Mouse (Mus musculus): Measurements from ENCODE around the gene Ankrd61. TPM values are rescaled to one million over a fixed set of nuclear protein-coding genes. Genes with fewer than 3 reads are reported as not detected.
A peak's percentile ranks its signal among the peaks of the same experiment; 100 is the strongest.

The Ankrd61 gene
- polyA plus RNA-seq, 1 experiment from 2014 or later, result 0.55 TPM

- Histone ChIP-seq H3K9ac (replicated peaks) (no peak overlapping the region), H3K9me3 (no peaks in the 10 kb centered on the region), H3K27me3 (no peaks in the 10 kb centered on the region), H3K27ac (replicated peaks) (no peak overlapping the region), H3K4me1 (no peaks in the 10 kb centered on the region), H3K36me3 (peaks cover 76% of the 10 kb centered on the region), H3K4me2 (replicated peaks) (no peak overlapping the region), H3K4me3 (no peak overlapping the region)
- ATAC-seq (replicated peaks), result no peak
- WGBS, result 93% methylated on average over 6 of the region's 6 CpGs
Measured at GRCm38 (mm10) chr5:143924781-143925452, 27.4 kb upstream of the Ankrd61 start.

GRCm38 (mm10) chr5:143918120-143918519 lies 20.6 kb upstream of the Ankrd61 start:
- H3K9ac ChIP-seq (replicated peaks), result no peak overlapping the region
- H3K36me3 ChIP-seq, result peaks cover 65% of the 10 kb centered on the region
- WGBS, result 96% methylated on average over 3 of the region's 3 CpGs
- H3K9me3 ChIP-seq, result no peaks in the 10 kb centered on the region
- ATAC-seq (replicated peaks), result no peak
- H3K27me3 ChIP-seq, result no peaks in the 10 kb centered on the region
- no peak overlapping the region for H3K4me3 ChIP-seq
- no peaks in the 10 kb centered on the region for H3K4me1 ChIP-seq
- H3K27ac ChIP-seq (replicated peaks), result no peak overlapping the region
- H3K4me2 ChIP-seq (replicated peaks), result no peak overlapping the region

GRCm38 (mm10) chr5:143917418-143917817 lies 19.9 kb upstream of the Ankrd61 start:
- Histone ChIP-seq H3K27ac (replicated peaks) (no peak overlapping the region), H3K36me3 (peaks cover 62% of the 10 kb centered on the region), H3K4me1 (no peaks in the 10 kb centered on the region), H3K9ac (replicated peaks) (no peak overlapping the region), H3K4me3 (no peak overlapping the region), H3K27me3 (no peaks in the 10 kb centered on the region), H3K4me2 (replicated peaks) (no peak overlapping the region), H3K9me3 (no peaks in the 10 kb centered on the region)
- no peak for ATAC-seq (replicated peaks)
- WGBS, result 51% methylated on average over 5 of the region's 5 CpGs

GRCm38 (mm10) chr5:143916221-143916620 lies 18.7 kb upstream of the Ankrd61 start:
- H3K4me2 ChIP-seq (replicated peaks), result no peak overlapping the region
- peaks cover 53% of the 10 kb centered on the region for H3K36me3 ChIP-seq
- no peak overlapping the region for H3K27ac ChIP-seq (replicated peaks)
- no peaks in the 10 kb centered on the region for H3K9me3 ChIP-seq
- peaks cover under 1% of the 10 kb centered on the region for H3K4me1 ChIP-seq
- no peak overlapping the region for H3K4me3 ChIP-seq
- 90% methylated on average over 9 of the region's 9 CpGs for WGBS
- no peak overlapping the region for H3K9ac ChIP-seq (replicated peaks)
- no peaks in the 10 kb centered on the region for H3K27me3 ChIP-seq
- ATAC-seq (replicated peaks), result no peak

- peak within 1 kb of the TSS; percentile 53 for H3K4me3 ChIP-seq
- H3K4me2 ChIP-seq (replicated peaks), result peak within 1 kb of the TSS; percentile 63
- peak; percentile 100 for ATAC-seq (replicated peaks)
- no peaks in the 10 kb centered on the region for H3K27me3 ChIP-seq
- H3K4me1 ChIP-seq, result peaks cover 23% of the 10 kb centered on the region
- H3K9ac ChIP-seq (replicated peaks), result peak within 1 kb of the TSS; percentile 63
- peak within 1 kb of the TSS; percentile 91 for H3K27ac ChIP-seq (replicated peaks)
- WGBS, result under 1% methylated on average over 70 of the region's 70 CpGs
- H3K9me3 ChIP-seq, result no peaks in the 10 kb centered on the region
- peaks cover 20% of the 10 kb centered on the region for H3K36me3 ChIP-seq
Measured at GRCm38 (mm10) chr5:143909417-143910400, 12.2 kb upstream of the Ankrd61 start, which contains the start of the genes Aimp2 and Pms2. TSS of gene Aimp2 (minus strand) at chr5:143909847. TSS of gene Pms2 (plus strand) at chr5:143909964.

- H3K36me3 ChIP-seq, result peaks cover 21% of the 10 kb centered on the region
- no peaks in the 10 kb centered on the region for H3K9me3 ChIP-seq
- H3K4me2 ChIP-seq (replicated peaks), result peak overlapping the region; percentile 63
- H3K9ac ChIP-seq (replicated peaks), result peak overlapping the region; percentile 63
- H3K4me1 ChIP-seq, result peaks cover 23% of the 10 kb centered on the region
- H3K27ac ChIP-seq (replicated peaks), result peak overlapping the region; percentile 91
- peak overlapping the region; percentile 53 for H3K4me3 ChIP-seq
- ATAC-seq (replicated peaks), result no peak; the same call in 1 of the 2 replicates
- H3K27me3 ChIP-seq, result no peaks in the 10 kb centered on the region
- 2% methylated on average over 9 of the region's 9 CpGs for WGBS
Measured at GRCm38 (mm10) chr5:143908926-143909325, 11.4 kb upstream of the Ankrd61 start.

- H3K27ac ChIP-seq (replicated peaks), result no peak overlapping the region
- H3K4me3 ChIP-seq, result no peak overlapping the region
- H3K9ac ChIP-seq (replicated peaks), result no peak overlapping the region
- no peaks in the 10 kb centered on the region for H3K27me3 ChIP-seq
- H3K4me2 ChIP-seq (replicated peaks), result no peak overlapping the region
- 87% methylated on average over 8 of the region's 8 CpGs for WGBS
- peaks cover 41% of the 10 kb centered on the region for H3K36me3 ChIP-seq
- no peaks in the 10 kb centered on the region for H3K9me3 ChIP-seq
- ATAC-seq (replicated peaks), result no peak
- peaks cover 23% of the 10 kb centered on the region for H3K4me1 ChIP-seq
Measured at GRCm38 (mm10) chr5:143906429-143906828, 8.9 kb upstream of the Ankrd61 start.

- no peak overlapping the region for H3K27ac ChIP-seq (replicated peaks)
- peaks cover 10% of the 10 kb centered on the region for H3K4me1 ChIP-seq
- H3K9me3 ChIP-seq, result no peaks in the 10 kb centered on the region
- ATAC-seq (replicated peaks), result no peak
- H3K9ac ChIP-seq (replicated peaks), result no peak overlapping the region
- no peaks in the 10 kb centered on the region for H3K27me3 ChIP-seq
- H3K4me3 ChIP-seq, result no peak overlapping the region
- 91% methylated on average over 4 of the region's 4 CpGs for WGBS
- no peak overlapping the region for H3K4me2 ChIP-seq (replicated peaks)
- H3K36me3 ChIP-seq, result peaks cover 65% of the 10 kb centered on the region
Measured at GRCm38 (mm10) chr5:143903813-143904212, 6.3 kb upstream of the Ankrd61 start.

- ATAC-seq (replicated peaks), result no peak
- H3K4me1 ChIP-seq, result no peaks in the 10 kb centered on the region
- H3K4me2 ChIP-seq (replicated peaks), result no peak overlapping the region
- H3K36me3 ChIP-seq, result peaks cover 78% of the 10 kb centered on the region
- H3K4me3 ChIP-seq, result no peak overlapping the region
- no peak overlapping the region for H3K27ac ChIP-seq (replicated peaks)
- no peaks in the 10 kb centered on the region for H3K27me3 ChIP-seq
- no peak overlapping the region for H3K9ac ChIP-seq (replicated peaks)
- H3K9me3 ChIP-seq, result no peaks in the 10 kb centered on the region
- 88% methylated on average over 3 of the region's 3 CpGs for WGBS
Measured at GRCm38 (mm10) chr5:143902111-143902510, 4.6 kb upstream of the Ankrd61 start.

- no peak overlapping the region for H3K27ac ChIP-seq (replicated peaks)
- H3K9me3 ChIP-seq, result no peaks in the 10 kb centered on the region
- no peak overlapping the region for H3K4me3 ChIP-seq
- no peaks in the 10 kb centered on the region for H3K27me3 ChIP-seq
- peaks cover 47% of the 10 kb centered on the region for H3K36me3 ChIP-seq
- no peak overlapping the region for H3K4me2 ChIP-seq (replicated peaks)
- H3K9ac ChIP-seq (replicated peaks), result no peak overlapping the region
- H3K4me1 ChIP-seq, result no peaks in the 10 kb centered on the region
- WGBS, result 80% methylated on average over 5 of the region's 5 CpGs
- no peak for ATAC-seq (replicated peaks)
Measured at GRCm38 (mm10) chr5:143893396-143893795, 4.1 kb downstream of the Ankrd61 start.

GRCm38 (mm10) chr5:143892255-143892886 lies 5.1 kb downstream of the Ankrd61 start:
- no peaks in the 10 kb centered on the region for H3K27me3 ChIP-seq
- H3K4me3 ChIP-seq, result no peak overlapping the region
- no peak overlapping the region for H3K4me2 ChIP-seq (replicated peaks)
- no peaks in the 10 kb centered on the region for H3K9me3 ChIP-seq
- no peaks in the 10 kb centered on the region for H3K4me1 ChIP-seq
- WGBS, result 76% methylated on average over 9 of the region's 9 CpGs
- H3K9ac ChIP-seq (replicated peaks), result no peak overlapping the region
- no peak overlapping the region for H3K27ac ChIP-seq (replicated peaks)
- ATAC-seq (replicated peaks), result no peak
- H3K36me3 ChIP-seq, result peaks cover 45% of the 10 kb centered on the region

GRCm38 (mm10) chr5:143890741-143891140 lies 6.7 kb downstream of the Ankrd61 start:
- no peaks in the 10 kb centered on the region for H3K9me3 ChIP-seq
- H3K27ac ChIP-seq (replicated peaks), result no peak overlapping the region
- no peaks in the 10 kb centered on the region for H3K27me3 ChIP-seq
- H3K4me2 ChIP-seq (replicated peaks), result no peak overlapping the region
- no peak overlapping the region for H3K9ac ChIP-seq (replicated peaks)
- H3K4me1 ChIP-seq, result no peaks in the 10 kb centered on the region
- no peak for ATAC-seq (replicated peaks)
- no peak overlapping the region for H3K4me3 ChIP-seq
- H3K36me3 ChIP-seq, result peaks cover 58% of the 10 kb centered on the region
- WGBS, result 89% methylated on average over 6 of the region's 6 CpGs

Measured in forebrain, embryonic 15.5 days (tissue).